Mouse (Mus musculus) bone marrow, adult 2 months (tissue): ENCODE data around the gene Nme2.

Experiments
- CTCF ChIP-seq: fragments of 200-500 bp; IDR thresholded peaks from 2 replicates; pipeline ENCODE4 v1.5.1; 2011; ENCODE audit warnings: low read length, control low read depth; ENCODE audit not compliant: control insufficient read depth, insufficient read depth
- POLR2A ChIP-seq: fragments of 200-500 bp; IDR thresholded peaks from 2 replicates; pipeline ENCODE4 v1.6.1; 2011; ENCODE audit warnings: low read depth, mild to moderate bottlenecking, control low read depth, low read length, borderline replicate concordance; ENCODE audit not compliant: control insufficient read depth

DNA sequence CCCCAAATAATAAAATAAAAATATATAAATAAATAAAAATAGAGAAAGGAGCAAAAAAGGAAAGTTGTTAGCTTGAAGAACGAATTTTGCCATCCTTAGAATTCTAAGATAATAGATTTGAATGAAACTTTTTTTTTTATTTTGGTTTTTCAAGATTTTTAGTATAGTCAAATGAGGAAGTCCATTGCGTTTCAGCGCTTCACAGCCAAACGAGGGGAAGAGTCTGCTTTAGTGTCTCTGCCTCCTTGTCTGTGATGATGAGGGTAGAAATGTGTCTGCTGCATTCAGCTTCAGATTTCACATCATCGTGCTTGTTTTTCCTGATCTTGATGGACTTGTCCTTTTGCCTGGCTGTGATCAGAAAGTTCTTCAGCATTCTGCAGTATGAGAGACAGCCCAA, 29.2 kb upstream of the Nme2 start:
- TF ChIP-seq POLR2A (no peak), CTCF (no peak)
